Mouse (Mus musculus) myocyte (in vitro differentiated cells): ENCODE measurements around the gene Fut1. TPM values are rescaled to one million over a fixed set of nuclear protein-coding genes. Genes with fewer than 3 reads are reported as not detected.
"Not testable (repeated sequence)": the region's sequence is repeated elsewhere in the genome, so short reads cannot be mapped to it uniquely, and the experiment has no call there.

Experiments used
- H3K27me3 ChIP-seq: one replicate; pipeline ENCODE4 v1.6.1; 2011; ENCODE audit not compliant: control insufficient read depth, insufficient read depth, insufficient read length
- H3K36me3 ChIP-seq: one replicate; pipeline ENCODE4 v1.6.1; 2011; ENCODE audit not compliant: control insufficient read depth, insufficient read depth
- H3K4me2 ChIP-seq: one replicate; pipeline ENCODE4 v1.6.1; 2011; ENCODE audit warnings: low read depth, control low read depth
- H3K4me3 ChIP-seq: one replicate; pipeline ENCODE4 v1.5.1; 2011; ENCODE audit warnings: mild to moderate bottlenecking, control low read depth, moderate library complexity
- H3K79me2 ChIP-seq: one replicate; pipeline ENCODE4 v1.6.1; 2011; ENCODE audit not compliant: control insufficient read depth, insufficient read depth
- H3ac ChIP-seq: one replicate; pipeline ENCODE4 v1.6.1; 2011; ENCODE audit not compliant: control insufficient read depth, insufficient read length
- CEBPB ChIP-seq: IDR thresholded peaks from 2 replicates; pipeline ENCODE4 v1.6.1; 2011; ENCODE audit warnings: mild to moderate bottlenecking, moderate library complexity; ENCODE audit not compliant: poor library complexity, insufficient read depth, severe bottlenecking
- E2F4 ChIP-seq: IDR thresholded peaks from one replicate; pipeline ENCODE4 v1.6.1; 2011; ENCODE audit warnings: mild to moderate bottlenecking, control low read depth, moderate library complexity; ENCODE audit not compliant: insufficient read depth
- MAX ChIP-seq: IDR thresholded peaks from one replicate; pipeline ENCODE4 v1.6.1; 2011; ENCODE audit warnings: low read depth, mild to moderate bottlenecking, control low read depth
- MYOD1 ChIP-seq, 3 experiments: IDR thresholded peaks; one replicate each; pipeline ENCODE4 v1.6.1; 2011; ENCODE audit warnings: control low read depth in 2 of 3, low read depth in 2 of 3, mild to moderate bottlenecking in 2 of 3, moderate library complexity in 1 of 3; ENCODE audit not compliant: insufficient read length in 2 of 3, control insufficient read depth in 1 of 3
- MYOG ChIP-seq, 3 experiments: IDR thresholded peaks; one replicate each; pipeline ENCODE4 v1.6.1; 2011; ENCODE audit warnings: control low read depth in 2 of 3, low read depth in 2 of 3, mild to moderate bottlenecking in 2 of 3; ENCODE audit not compliant: insufficient read length in 2 of 3, control insufficient read depth in 1 of 3, insufficient read depth in 1 of 3
- POLR2A ChIP-seq: IDR thresholded peaks from one replicate; pipeline ENCODE4 v1.6.1; 2011; ENCODE audit warnings: low read depth, mild to moderate bottlenecking, control low read depth, moderate library complexity; ENCODE audit not compliant: insufficient read length
- POLR2AphosphoS2 ChIP-seq: IDR thresholded peaks from one replicate; pipeline ENCODE4 v1.6.1; 2011; ENCODE audit warnings: low read depth, control low read depth; ENCODE audit not compliant: insufficient read length
- REST ChIP-seq: IDR thresholded peaks from one replicate; pipeline ENCODE4 v1.6.1; 2011; ENCODE audit warnings: mild to moderate bottlenecking, control low read depth, moderate library complexity; ENCODE audit not compliant: insufficient read depth, insufficient read length
- SRF ChIP-seq: IDR thresholded peaks from one replicate; pipeline ENCODE4 v1.6.1; 2011; ENCODE audit warnings: low read depth; ENCODE audit not compliant: control insufficient read depth, insufficient read length
- TCF12 ChIP-seq: IDR thresholded peaks from one replicate; pipeline ENCODE4 v1.6.1; 2011; ENCODE audit warnings: mild to moderate bottlenecking, control low read depth; ENCODE audit not compliant: poor library complexity, insufficient read depth, severe bottlenecking
- TCF3 ChIP-seq: IDR thresholded peaks from one replicate; pipeline ENCODE4 v1.6.1; 2011; ENCODE audit warnings: low read depth, control low read depth; ENCODE audit not compliant: insufficient read length
- USF1 ChIP-seq: IDR thresholded peaks from one replicate; pipeline ENCODE4 v1.6.1; 2011; ENCODE audit warnings: low read depth, mild to moderate bottlenecking, control low read depth, moderate library complexity
- polyA plus RNA-seq: library from polyadenylated mRNA; unstranded; fragments of >200 nt; fragmentation: generic; extraction: Trizol; gene quantifications from one replicate; pipeline ENCODE4 v1.2.1, GENCODE M21; 2012; ENCODE audit warnings: missing spikeins

The Fut1 gene
- polyA plus RNA-seq, 1 experiment, result 3.8 TPM

DNA sequence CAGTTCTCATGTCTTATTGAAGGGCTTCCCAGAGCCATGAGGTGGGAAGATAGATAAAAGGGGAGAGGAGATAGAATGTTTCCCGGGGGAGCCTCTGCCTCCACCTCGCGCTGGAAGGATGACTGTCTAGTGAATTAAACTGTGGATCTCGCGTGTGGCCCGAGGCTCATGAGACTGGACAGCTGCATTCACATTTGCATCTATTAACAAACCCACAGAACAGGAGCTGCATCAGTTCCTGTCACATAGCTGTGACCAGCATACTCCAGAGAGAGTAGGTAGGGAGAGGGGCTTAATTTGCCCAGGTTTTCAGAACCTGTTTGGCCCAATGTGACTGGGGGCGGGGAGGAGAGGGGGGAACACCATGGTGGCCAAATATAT lies 28.5 kb downstream of the Fut1 start:
- Histone ChIP-seq H3K27me3 (no peaks in the 10 kb centered on the region), H3K36me3 (no peaks in the 10 kb centered on the region), H3ac (no peak overlapping the region), H3K4me3 (no peak overlapping the region), H3K79me2 (no peaks in the 10 kb centered on the region), H3K4me2 (no peak overlapping the region)
- TF ChIP-seq E2F4 (no peak), MYOG (IDR thresholded peaks at IDR 0.05; ENCODE audit: control insufficient read depth in 1 of 3, insufficient read depth in 1 of 3, insufficient read length in 2 of 3, low read depth in 2 of 3) (peak in 1 of 3 experiments; percentile 42)

DNA sequence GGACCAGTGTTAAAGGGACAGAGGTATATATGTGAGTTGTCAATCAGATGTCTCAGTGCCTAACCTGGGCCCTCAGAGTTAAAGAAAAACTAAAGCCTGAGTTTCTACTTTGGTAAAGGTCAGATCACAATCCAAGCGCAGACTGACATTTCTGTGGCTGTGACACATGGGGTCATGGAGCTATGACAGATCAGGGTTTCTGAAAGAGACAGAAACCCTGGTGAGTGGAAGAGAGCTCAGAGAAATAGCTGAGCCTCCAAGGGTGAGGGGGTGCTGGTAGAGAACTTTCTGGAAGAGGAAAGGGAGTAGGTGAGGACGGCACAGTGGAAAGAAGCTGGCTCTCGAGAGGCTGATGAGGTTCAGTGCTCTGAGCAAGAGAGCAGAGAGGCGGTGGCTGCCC lies 29.6 kb downstream of the Fut1 start:
- Histone ChIP-seq H3K27me3 (no peaks in the 10 kb centered on the region), H3ac (no peak overlapping the region), H3K36me3 (no peaks in the 10 kb centered on the region), H3K79me2 (no peaks in the 10 kb centered on the region), H3K4me3 (no peak overlapping the region), H3K4me2 (no peak overlapping the region)
- TF ChIP-seq USF1 (no peak), MYOD1 (IDR thresholded peaks at IDR 0.05; ENCODE audit: control insufficient read depth in 1 of 3, insufficient read length in 2 of 3, low read depth in 2 of 3) (no peak), TCF3 (no peak), REST (no peak), POLR2AphosphoS2 (no peak), MYOG (IDR thresholded peaks at IDR 0.05; ENCODE audit: control insufficient read depth in 1 of 3, insufficient read depth in 1 of 3, insufficient read length in 2 of 3, low read depth in 2 of 3) (no peak), CEBPB (no peak), TCF12 (no peak)

DNA sequence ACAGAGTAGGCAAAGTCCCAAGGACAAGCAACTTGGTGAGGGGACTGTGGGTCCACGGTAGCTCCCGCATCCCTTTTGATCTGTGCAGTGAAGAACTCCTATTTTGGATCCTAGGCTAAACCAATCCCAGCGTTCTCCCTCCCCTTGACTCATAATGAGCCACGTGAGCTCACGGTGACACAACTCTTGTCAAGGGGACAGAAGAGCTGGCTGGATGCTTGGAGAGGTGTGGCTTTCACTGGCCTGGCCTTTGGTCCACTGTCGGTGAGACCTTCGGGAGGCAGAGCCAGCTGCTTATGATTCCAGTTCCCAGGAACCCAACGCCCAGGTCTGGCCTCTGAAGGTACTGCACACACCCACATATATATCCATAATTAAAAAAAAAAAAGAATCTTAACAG lies 32.3 kb downstream of the Fut1 start:
- Histone ChIP-seq H3K27me3 (no peaks in the 10 kb centered on the region), H3K79me2 (no peaks in the 10 kb centered on the region), H3K4me2 (no peak overlapping the region), H3K4me3 (no peak overlapping the region), H3K36me3 (no peaks in the 10 kb centered on the region), H3ac (no peak overlapping the region)
- TF ChIP-seq TCF3, result no peak
- no peak for TF ChIP-seq REST
- TF ChIP-seq CEBPB, result no peak
- no peak for TF ChIP-seq SRF
- TF ChIP-seq E2F4, result no peak
- peak; percentile 18 for TF ChIP-seq POLR2A

DNA sequence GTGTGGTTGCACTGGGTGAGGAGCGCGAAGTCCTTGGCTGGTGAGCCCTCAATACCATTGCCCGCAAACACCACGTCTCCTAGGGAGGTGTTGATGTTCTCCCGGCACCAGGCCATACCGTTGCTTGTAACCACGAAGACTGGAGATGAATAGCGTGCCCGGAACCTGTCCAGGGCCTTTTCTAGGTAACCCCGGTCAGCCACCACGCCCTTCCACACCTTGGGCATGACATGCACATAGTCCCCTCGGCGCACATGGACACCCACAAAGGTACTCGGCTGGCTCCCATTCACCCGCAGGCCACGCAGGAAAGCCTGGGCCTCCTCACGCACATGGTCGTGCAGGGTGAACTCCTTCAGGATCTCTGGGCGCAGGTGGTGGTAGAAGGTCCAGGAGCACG lies 33.4 kb downstream of the Fut1 start:
- not testable (repeated sequence) for H3K79me2 ChIP-seq, H3ac ChIP-seq, H3K4me2 ChIP-seq, H3K4me3 ChIP-seq, H3K27me3 ChIP-seq, H3K36me3 ChIP-seq
- TF ChIP-seq POLR2AphosphoS2, result peak; percentile 70

DNA sequence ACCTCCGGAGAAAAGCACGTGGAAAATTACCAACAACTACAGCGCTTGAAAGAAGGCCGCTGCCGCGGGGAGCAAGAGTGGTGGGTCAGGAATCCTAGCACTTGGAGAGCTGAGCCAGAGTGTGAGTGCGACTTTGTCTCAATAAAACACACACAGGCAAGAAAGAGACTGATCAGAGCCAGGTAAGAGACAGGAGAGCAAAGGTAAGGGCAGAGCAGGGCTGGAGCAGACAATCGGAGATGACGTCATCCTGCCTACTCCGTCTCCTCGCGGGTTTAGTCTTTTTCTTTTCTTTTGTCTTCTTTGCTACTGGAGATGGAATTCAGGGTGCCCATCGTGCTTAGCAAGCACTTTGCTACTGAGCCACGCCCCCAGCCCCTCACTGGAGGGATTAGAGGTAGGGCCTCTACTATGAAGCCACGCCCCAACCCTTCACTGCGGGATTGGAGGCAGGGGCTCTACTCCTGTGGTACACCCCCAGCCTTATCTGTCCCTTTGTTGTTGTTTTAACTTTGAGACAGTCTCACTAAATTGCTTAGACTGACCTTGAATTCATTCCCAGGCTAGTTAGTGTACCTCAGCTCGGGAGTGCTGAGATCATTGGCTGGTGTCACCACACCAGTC lies 37.4 kb downstream of the Fut1 start:
- no peaks in the 10 kb centered on the region for H3K36me3 ChIP-seq
- H3K4me3 ChIP-seq, result no peak overlapping the region
- TF ChIP-seq CEBPB (no peak), POLR2AphosphoS2 (no peak), TCF3 (no peak), MYOG (IDR thresholded peaks at IDR 0.05; ENCODE audit: control insufficient read depth in 1 of 3, insufficient read depth in 1 of 3, insufficient read length in 2 of 3, low read depth in 2 of 3) (no peak), MAX (no peak), MYOD1 (IDR thresholded peaks at IDR 0.05; ENCODE audit: control insufficient read depth in 1 of 3, insufficient read length in 2 of 3, low read depth in 2 of 3) (no peak), TCF12 (no peak), USF1 (no peak), POLR2A (no peak), E2F4 (no peak), REST (no peak), SRF (no peak)

DNA sequence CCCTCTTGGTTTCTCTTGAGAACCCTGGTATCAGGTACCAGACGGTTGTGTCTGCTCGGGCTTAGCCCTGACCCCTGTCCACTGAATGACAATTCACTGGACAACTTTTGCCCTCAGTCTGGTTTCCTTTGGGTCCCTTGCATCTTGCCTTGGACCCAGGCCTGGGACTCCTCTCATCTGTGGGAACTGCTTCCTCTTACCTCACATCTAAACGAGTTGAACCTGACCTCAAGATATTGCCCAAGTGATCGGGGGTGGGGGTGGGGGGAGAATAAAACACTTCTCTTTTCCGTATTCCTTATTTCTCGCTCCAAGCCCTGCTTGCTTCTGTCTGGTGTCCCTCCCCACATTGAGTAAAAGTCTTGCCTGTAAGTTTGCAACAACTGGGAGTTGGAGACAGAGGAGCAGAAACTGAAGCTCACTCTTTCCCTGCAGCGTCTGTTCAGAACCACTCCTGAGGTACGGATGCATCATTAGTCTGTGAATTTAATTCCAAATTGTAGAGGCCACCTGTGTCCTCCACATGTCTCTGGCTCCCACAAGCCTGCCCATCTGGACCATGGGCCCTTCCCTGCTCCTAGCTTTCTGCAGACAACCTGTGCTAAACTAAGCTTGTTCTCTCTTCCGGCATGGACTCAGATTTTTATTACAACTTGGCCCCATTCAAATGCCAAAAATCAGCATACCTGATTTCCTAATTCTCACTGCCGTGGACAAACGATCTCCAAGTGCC lies 43.8 kb downstream of the Fut1 start:
- Histone ChIP-seq H3K4me2 (no peak overlapping the region), H3ac (no peak overlapping the region), H3K4me3 (no peak overlapping the region), H3K27me3 (no peaks in the 10 kb centered on the region), H3K36me3 (no peaks in the 10 kb centered on the region), H3K79me2 (no peaks in the 10 kb centered on the region)
- TF ChIP-seq USF1 (no peak), E2F4 (no peak), POLR2AphosphoS2 (no peak), SRF (no peak), TCF12 (no peak), MYOG (IDR thresholded peaks at IDR 0.05; ENCODE audit: control insufficient read depth in 1 of 3, insufficient read depth in 1 of 3, insufficient read length in 2 of 3, low read depth in 2 of 3) (no peak), MAX (no peak), MYOD1 (IDR thresholded peaks at IDR 0.05; ENCODE audit: control insufficient read depth in 1 of 3, insufficient read length in 2 of 3, low read depth in 2 of 3) (no peak), TCF3 (no peak)

More for the DNA sequence above, 37.4 kb downstream of the Fut1 start:
- Histone ChIP-seq H3K79me2 (no peaks in the 10 kb centered on the region), H3ac (no peak overlapping the region), H3K27me3 (no peaks in the 10 kb centered on the region), H3K4me2 (no peak overlapping the region)

DNA sequence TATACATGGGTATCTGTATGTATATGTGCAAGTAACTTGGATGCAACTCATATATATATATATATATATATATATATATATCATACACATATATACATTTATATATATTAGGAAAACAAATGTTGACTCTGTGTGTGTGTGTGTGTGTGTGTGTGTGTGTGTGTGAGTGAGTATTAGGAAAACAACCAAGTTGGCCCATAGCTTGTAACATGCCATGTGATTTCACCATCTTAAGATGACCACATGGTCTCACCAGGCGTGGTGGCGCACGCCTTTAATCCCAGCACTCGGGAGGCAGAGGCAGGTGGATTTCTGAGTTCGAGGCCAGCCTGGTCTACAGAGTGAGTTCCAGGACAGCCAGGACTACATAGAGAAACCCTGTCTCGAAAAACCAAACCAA lies 44.6 kb downstream of the Fut1 start:
- H3K4me3 ChIP-seq, H3K36me3 ChIP-seq, H3K79me2 ChIP-seq, H3K27me3 ChIP-seq, H3ac ChIP-seq, H3K4me2 ChIP-seq: not testable (repeated sequence)
